Mouse (Mus musculus): ENCODE results near the gene Dkkl1.
"Not testable (repeated sequence)": the region's sequence is repeated elsewhere in the genome, so short reads cannot be mapped to it uniquely, and the experiment has no call there.

The Dkkl1 gene

GRCm38 (mm10) chr7:45211851-45212251 lies at the start of gene Dkkl1:
Gene Dkkl1, minus strand, starts transcription at chr7:45212147.
- DNase-seq = no peak

GRCm38 (mm10) chr7:45259281-45259680 lies 47.3 kb upstream of the Dkkl1 start:
- DNase-seq = no peak

- no peak for DNase-seq
Measured at GRCm38 (mm10) chr7:45257063-45257840, 45.3 kb upstream of the Dkkl1 start.

- not testable (repeated sequence) for DNase-seq
Measured at GRCm38 (mm10) chr7:45255822-45256221, 43.9 kb upstream of the Dkkl1 start.

GRCm38 (mm10) chr7:45253806-45254205 lies 41.9 kb upstream of the Dkkl1 start:
- DNase-seq = no peak

- DNase-seq = no peak
Measured at GRCm38 (mm10) chr7:45247666-45248065, 35.7 kb upstream of the Dkkl1 start.

- no peak for DNase-seq
Measured at GRCm38 (mm10) chr7:45241389-45241749, 29.4 kb upstream of the Dkkl1 start.

GRCm38 (mm10) chr7:45240633-45241388 lies 28.9 kb upstream of the Dkkl1 start, which contains the start of gene Slc6a16:
Gene Slc6a16, plus strand, starts transcription at chr7:45241085.
- peak; percentile 37 to 79 for DNase-seq

GRCm38 (mm10) chr7:45240109-45240508 lies 28.2 kb upstream of the Dkkl1 start:
- DNase-seq = no peak

- no peak for DNase-seq
Measured at GRCm38 (mm10) chr7:45238723-45239496, 27.0 kb upstream of the Dkkl1 start, which contains the start of gene Cd37. Gene Cd37, minus strand, starts transcription at chr7:45239115.

- DNase-seq = no peak
Measured at GRCm38 (mm10) chr7:45237747-45238699, 26.1 kb upstream of the Dkkl1 start.

- DNase-seq = no peak
Measured at GRCm38 (mm10) chr7:45235656-45236180, 23.8 kb upstream of the Dkkl1 start.

GRCm38 (mm10) chr7:45234922-45235571 lies 23.1 kb upstream of the Dkkl1 start:
- peak; percentile 35 to 52 for DNase-seq

GRCm38 (mm10) chr7:45234333-45234841 lies 22.4 kb upstream of the Dkkl1 start:
- no peak for DNase-seq

GRCm38 (mm10) chr7:45233580-45234332 lies 21.8 kb upstream of the Dkkl1 start:
- peak in 1 of 2 experiments; percentile 14 for DNase-seq

GRCm38 (mm10) chr7:45232716-45233465 lies 20.9 kb upstream of the Dkkl1 start:
- DNase-seq = no peak

- no peak for DNase-seq
Measured at GRCm38 (mm10) chr7:45231941-45232340, 20.0 kb upstream of the Dkkl1 start.

- DNase-seq = no peak
Measured at GRCm38 (mm10) chr7:45231192-45231591, 19.2 kb upstream of the Dkkl1 start.

- DNase-seq = no peak
Measured at GRCm38 (mm10) chr7:45229459-45230203, 17.7 kb upstream of the Dkkl1 start.
